Mouse (Mus musculus) adrenal gland, postnatal 36 days (tissue): ENCODE results near the gene Ntm. TPM values are rescaled to one million over a fixed set of nuclear protein-coding genes. Genes with fewer than 3 reads are reported as not detected.

Source experiments
- DNase-seq, 2 experiments: peaks; one replicate each; pipeline ENCODE4 v3.0.0; 2021; ENCODE audit warnings: mixed read lengths in 1 of 2
- total RNA-seq, 2 experiments: library from RNA; stranded (reverse); gene quantifications; 2 replicates each; pipeline ENCODE4 v1.2.3; 2021

Gene Ntm
- total RNA-seq, 2 experiments from 2014 or later = 0.33 to 1.1 TPM

- DNase-seq = no peak
Measured at GRCm38 (mm10) chr9:29227747-29228146, 735.2 kb downstream of the Ntm start.

GRCm38 (mm10) chr9:29222915-29223545 is 739.9 kb downstream of the Ntm start:
- DNase-seq = no peak

GRCm38 (mm10) chr9:29220941-29221615 is 741.9 kb downstream of the Ntm start:
- no peak for DNase-seq

- DNase-seq = no peak
Measured at GRCm38 (mm10) chr9:29220493-29220892, 742.4 kb downstream of the Ntm start.

GRCm38 (mm10) chr9:29217951-29218350 is 745.0 kb downstream of the Ntm start:
- peak; percentile 29 to 64 for DNase-seq

GRCm38 (mm10) chr9:29216528-29216927 is 746.4 kb downstream of the Ntm start:
- DNase-seq = peak; percentile 9 to 33

GRCm38 (mm10) chr9:29215796-29216195 is 747.1 kb downstream of the Ntm start:
- no peak for DNase-seq

- DNase-seq = no peak
Measured at GRCm38 (mm10) chr9:29215241-29215640, 747.7 kb downstream of the Ntm start.

- DNase-seq = no peak
Measured at GRCm38 (mm10) chr9:29209243-29209642, 753.7 kb downstream of the Ntm start.

- DNase-seq = no peak
Measured at GRCm38 (mm10) chr9:29208142-29208541, 754.8 kb downstream of the Ntm start.

GRCm38 (mm10) chr9:29205680-29206079 is 757.3 kb downstream of the Ntm start:
- DNase-seq = no peak

GRCm38 (mm10) chr9:29202196-29202595 is 760.7 kb downstream of the Ntm start:
- DNase-seq = peak; percentile 9 to 44

GRCm38 (mm10) chr9:29201163-29202053 is 761.5 kb downstream of the Ntm start:
- peak; percentile 52 to 71 for DNase-seq

GRCm38 (mm10) chr9:29197046-29197445 is 765.9 kb downstream of the Ntm start:
- no peak for DNase-seq

- DNase-seq = no peak
Measured at GRCm38 (mm10) chr9:29194265-29194664, 768.7 kb downstream of the Ntm start.

GRCm38 (mm10) chr9:29183011-29183410 is 779.9 kb downstream of the Ntm start:
- peak; percentile 10 to 13 for DNase-seq

GRCm38 (mm10) chr9:29181661-29182060 is 781.3 kb downstream of the Ntm start:
- DNase-seq = no peak

- DNase-seq = no peak
Measured at GRCm38 (mm10) chr9:29165731-29166130, 797.2 kb downstream of the Ntm start.

GRCm38 (mm10) chr9:29161059-29161642 is 801.8 kb downstream of the Ntm start:
- DNase-seq = no peak

- DNase-seq = peak; percentile 30 to 65
Measured at GRCm38 (mm10) chr9:29145901-29146300, 817.0 kb downstream of the Ntm start.

- DNase-seq = no peak
Measured at GRCm38 (mm10) chr9:29136039-29136438, 826.9 kb downstream of the Ntm start.

- no peak for DNase-seq
Measured at GRCm38 (mm10) chr9:29130717-29131292, 832.1 kb downstream of the Ntm start.
